Mouse (Mus musculus) heart, embryonic 11.5 days (tissue): Measurements from ENCODE around the gene Steap3. TPM values are rescaled to one million over a fixed set of nuclear protein-coding genes. Genes with fewer than 3 reads are reported as not detected.
A peak's percentile ranks its signal among the peaks of the same experiment; 100 is the strongest.
"Not testable (repeated sequence)": the region's sequence is repeated elsewhere in the genome, so short reads cannot be mapped to it uniquely, and the experiment has no call there.

Source experiments
- ATAC-seq: fragments of 200-750 bp; cut with Nextera tagmentation; replicated peaks from 2 replicates; pipeline ENCODE4 v1.8.0; 2017; ENCODE audit warnings: moderate library complexity; ENCODE audit not compliant: insufficient number of reproducible peaks, low FRiP score, low TSS enrichment
- H3K27ac ChIP-seq: fragments of 300-500 bp; sonication (generic); 2 replicates; pipeline ENCODE4 v1.5.1; 2014; ENCODE audit warnings: mild to moderate bottlenecking, low read depth, low read length
- H3K27me3 ChIP-seq: fragments of 300-500 bp; sonication (generic); 2 replicates; pipeline ENCODE4 v1.6.1; 2014; ENCODE audit warnings: mild to moderate bottlenecking, low read length, mixed read lengths; ENCODE audit not compliant: control insufficient read depth, insufficient read depth
- H3K36me3 ChIP-seq: fragments of 300-500 bp; sonication (generic); 2 replicates; pipeline ENCODE4 v1.6.1; 2014; ENCODE audit warnings: mild to moderate bottlenecking, low read length, moderate library complexity, mixed read lengths; ENCODE audit not compliant: control insufficient read depth, insufficient read depth
- H3K4me1 ChIP-seq: fragments of 300-500 bp; sonication (generic); 2 replicates; pipeline ENCODE4 v1.6.1; 2014; ENCODE audit warnings: low read length; ENCODE audit not compliant: control insufficient read depth, insufficient read depth
- H3K4me2 ChIP-seq: fragments of 300-500 bp; sonication (generic); 2 replicates; pipeline ENCODE4 v1.6.1; 2014; ENCODE audit warnings: mild to moderate bottlenecking, moderate library complexity
- H3K4me3 ChIP-seq: fragments of 300-500 bp; sonication (generic); 2 replicates; pipeline ENCODE4 v1.5.1; 2014; ENCODE audit warnings: low read depth, low read length
- H3K9ac ChIP-seq: fragments of 300-500 bp; sonication (generic); 2 replicates; pipeline ENCODE4 v1.6.1; 2014; ENCODE audit warnings: mild to moderate bottlenecking, low read depth, low read length, moderate library complexity
- H3K9me3 ChIP-seq: fragments of 300-500 bp; sonication (generic); replicated peaks from 2 replicates; pipeline ENCODE4 v1.6.1; 2016; ENCODE audit warnings: low read length; ENCODE audit not compliant: control insufficient read depth
- WGBS: fragments of 180-500 bp; shearing (Covaris S2); extraction: QIAGEN DNeasy Blood & Tissue Kit; methylation state at CpG from one replicate; pipeline ENCODE4 v1.1.7; 2014; ENCODE audit not compliant: insufficient replicate concordance; 5-methylcytosine and 5-hydroxymethylcytosine counted together
- polyA plus RNA-seq: library from polyadenylated mRNA; unstranded; fragments of >200 nt; fragmentation: Nextera tagmentation; extraction: Ambion mirVana; gene quantifications from 2 replicates; pipeline ENCODE4 v1.2.1, GENCODE M21; 2014

Gene Steap3
- 14.7 and 18.6 TPM in 2 replicates for polyA plus RNA-seq

GRCm38 (mm10) chr1:120272605-120273004 lies at the start of gene Steap3:
Steap3 (minus strand) TSS chr1:120272705.
- no peak for ATAC-seq
- H3K4me3 ChIP-seq, result no peak within 1 kb of the TSS
- H3K4me1 ChIP-seq, result no peaks in the 10 kb centered on the region
- no peaks in the 10 kb centered on the region for H3K9me3 ChIP-seq
- no peak within 1 kb of the TSS for H3K9ac ChIP-seq
- no peaks in the 10 kb centered on the region for H3K36me3 ChIP-seq
- H3K27me3 ChIP-seq, result no peaks in the 10 kb centered on the region
- 0 out of 2 replicates have a peak within 1 kb of the TSS, but pooled peaks have one; percentile 4 for H3K4me2 ChIP-seq
- no peak within 1 kb of the TSS for H3K27ac ChIP-seq
- 83% methylated on average over 5 of the region's 5 CpGs for WGBS

- Histone ChIP-seq H3K4me1 (no peaks in the 10 kb centered on the region), H3K36me3 (no peaks in the 10 kb centered on the region), H3K4me3 (no peak overlapping the region), H3K9ac (no peak overlapping the region), H3K9me3 (no peaks in the 10 kb centered on the region), H3K27ac (no peak overlapping the region), H3K27me3 (no peaks in the 10 kb centered on the region), H3K4me2 (no peak overlapping the region)
- WGBS, result 84% methylated on average over 16 of the region's 16 CpGs
- no peak for ATAC-seq
Observed at GRCm38 (mm10) chr1:120321270-120322021, 48.9 kb upstream of the Steap3 start.

GRCm38 (mm10) chr1:120305801-120306200 lies 33.3 kb upstream of the Steap3 start:
- no peak for ATAC-seq
- Histone ChIP-seq H3K4me2 (no peak overlapping the region), H3K9ac (no peak overlapping the region), H3K27ac (no peak overlapping the region), H3K27me3 (no peaks in the 10 kb centered on the region), H3K4me1 (no peaks in the 10 kb centered on the region), H3K9me3 (no peaks in the 10 kb centered on the region), H3K4me3 (no peak overlapping the region), H3K36me3 (no peaks in the 10 kb centered on the region)
- 54% methylated on average over 2 of the region's 2 CpGs for WGBS

- Histone ChIP-seq H3K4me3 (no peak overlapping the region), H3K36me3 (no peaks in the 10 kb centered on the region), H3K4me1 (no peaks in the 10 kb centered on the region), H3K9ac (no peak overlapping the region), H3K27ac (no peak overlapping the region), H3K9me3 (no peaks in the 10 kb centered on the region; the same call in 1 of the 2 replicates), H3K4me2 (no peak overlapping the region), H3K27me3 (no peaks in the 10 kb centered on the region)
- no peak for ATAC-seq
- WGBS, result 85% methylated on average over 2 of the region's 2 CpGs
Observed at GRCm38 (mm10) chr1:120296936-120297335, 24.4 kb upstream of the Steap3 start.

DNA sequence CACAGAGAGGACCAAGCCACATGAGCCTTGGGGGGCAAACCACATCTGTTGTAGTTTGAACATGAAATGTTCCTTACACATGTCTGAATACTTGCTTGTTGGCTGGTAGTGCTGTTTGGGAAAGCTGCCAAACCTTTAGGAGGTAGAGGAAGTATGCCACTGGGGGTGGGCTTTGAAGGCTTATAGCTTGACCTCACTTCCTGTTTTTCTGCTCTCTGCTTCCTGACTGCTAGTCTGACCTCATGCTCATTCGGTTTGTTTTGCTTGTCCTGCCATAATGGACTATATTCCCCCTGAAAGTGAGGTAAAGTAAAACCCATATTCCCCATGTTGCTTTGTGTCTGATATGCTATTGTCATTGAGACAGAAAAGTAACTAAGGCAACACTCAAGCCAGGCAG lies 21.3 kb upstream of the Steap3 start:
- Histone ChIP-seq H3K9me3 (no peaks in the 10 kb centered on the region; the same call in 1 of the 2 replicates), H3K27me3 (no peaks in the 10 kb centered on the region), H3K4me1 (no peaks in the 10 kb centered on the region), H3K27ac (no peak overlapping the region), H3K4me2 (no peak overlapping the region), H3K36me3 (no peaks in the 10 kb centered on the region), H3K4me3 (no peak overlapping the region), H3K9ac (no peak overlapping the region)
- 41% methylated on average over 1 of the region's 1 CpGs for WGBS
- ATAC-seq, result no peak

DNA sequence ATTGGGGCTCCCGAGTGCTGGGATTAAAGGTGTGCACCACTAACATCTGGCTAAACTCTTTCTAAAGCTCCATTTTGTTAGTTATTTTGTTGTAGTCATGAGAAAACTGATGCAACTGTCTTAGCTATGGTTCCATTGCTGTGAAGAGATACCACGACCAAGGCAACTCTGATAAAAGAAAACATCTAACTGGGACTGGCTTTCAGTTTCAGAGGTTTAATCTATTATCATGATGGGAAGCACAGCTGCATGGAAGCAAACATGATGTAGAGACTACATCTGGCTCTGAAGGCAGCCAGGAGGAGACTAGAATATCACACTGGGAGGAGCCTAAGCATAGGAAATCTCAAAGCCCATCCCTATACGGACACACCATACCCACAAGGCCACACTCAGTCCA lies 19.2 kb upstream of the Steap3 start:
- H3K9ac ChIP-seq, result no peak overlapping the region
- no peak overlapping the region for H3K4me3 ChIP-seq
- H3K27me3 ChIP-seq, result no peaks in the 10 kb centered on the region
- no peak for ATAC-seq
- 74% methylated on average over 3 of the region's 3 CpGs for WGBS
- H3K4me1 ChIP-seq, result no peaks in the 10 kb centered on the region
- no peaks in the 10 kb centered on the region; the same call in 1 of the 2 replicates for H3K9me3 ChIP-seq
- H3K4me2 ChIP-seq, result no peak overlapping the region
- no peaks in the 10 kb centered on the region for H3K36me3 ChIP-seq
- no peak overlapping the region for H3K27ac ChIP-seq

GRCm38 (mm10) chr1:120289843-120290242 lies 17.3 kb upstream of the Steap3 start:
- 58% methylated on average over 2 of the region's 2 CpGs for WGBS
- Histone ChIP-seq H3K4me3 (no peak overlapping the region), H3K27ac (no peak overlapping the region), H3K4me2 (no peak overlapping the region), H3K9ac (no peak overlapping the region), H3K36me3 (no peaks in the 10 kb centered on the region), H3K4me1 (no peaks in the 10 kb centered on the region), H3K27me3 (no peaks in the 10 kb centered on the region), H3K9me3 (no peaks in the 10 kb centered on the region; the same call in 1 of the 2 replicates)
- no peak for ATAC-seq

- Histone ChIP-seq H3K27me3 (no peaks in the 10 kb centered on the region), H3K4me1 (no peaks in the 10 kb centered on the region), H3K27ac (no peak overlapping the region), H3K4me2 (no peak overlapping the region), H3K9me3 (no peaks in the 10 kb centered on the region; the same call in 1 of the 2 replicates), H3K36me3 (no peaks in the 10 kb centered on the region), H3K4me3 (no peak overlapping the region), H3K9ac (no peak overlapping the region)
- no peak for ATAC-seq
- 57% methylated on average over 4 of the region's 4 CpGs for WGBS
Observed at GRCm38 (mm10) chr1:120287679-120288078, 15.2 kb upstream of the Steap3 start.

GRCm38 (mm10) chr1:120276058-120276457 lies 3.6 kb upstream of the Steap3 start:
- WGBS, result 83% methylated on average over 1 of the region's 1 CpGs
- H3K4me3 ChIP-seq, H3K36me3 ChIP-seq, H3K27ac ChIP-seq, ATAC-seq, H3K27me3 ChIP-seq, H3K4me2 ChIP-seq, H3K9me3 ChIP-seq, H3K4me1 ChIP-seq, H3K9ac ChIP-seq: not testable (repeated sequence)
